Mouse (Mus musculus) activated CD4-positive, CD25-positive, alpha-beta regulatory T cell, adult 9 weeks (primary cell): ENCODE measurements around the gene Parp12. TPM values are rescaled to one million over a fixed set of nuclear protein-coding genes. Genes with fewer than 3 reads are reported as not detected.

Experiments
- polyA plus RNA-seq: library from polyadenylated mRNA; unstranded; fragments of 100-300 nt; shearing (Covaris generic); gene quantifications from one replicate; pipeline ENCODE4 v1.2.1, GENCODE M21; 2017

Parp12 gene
- polyA plus RNA-seq, result 1.8 TPM

DNA sequence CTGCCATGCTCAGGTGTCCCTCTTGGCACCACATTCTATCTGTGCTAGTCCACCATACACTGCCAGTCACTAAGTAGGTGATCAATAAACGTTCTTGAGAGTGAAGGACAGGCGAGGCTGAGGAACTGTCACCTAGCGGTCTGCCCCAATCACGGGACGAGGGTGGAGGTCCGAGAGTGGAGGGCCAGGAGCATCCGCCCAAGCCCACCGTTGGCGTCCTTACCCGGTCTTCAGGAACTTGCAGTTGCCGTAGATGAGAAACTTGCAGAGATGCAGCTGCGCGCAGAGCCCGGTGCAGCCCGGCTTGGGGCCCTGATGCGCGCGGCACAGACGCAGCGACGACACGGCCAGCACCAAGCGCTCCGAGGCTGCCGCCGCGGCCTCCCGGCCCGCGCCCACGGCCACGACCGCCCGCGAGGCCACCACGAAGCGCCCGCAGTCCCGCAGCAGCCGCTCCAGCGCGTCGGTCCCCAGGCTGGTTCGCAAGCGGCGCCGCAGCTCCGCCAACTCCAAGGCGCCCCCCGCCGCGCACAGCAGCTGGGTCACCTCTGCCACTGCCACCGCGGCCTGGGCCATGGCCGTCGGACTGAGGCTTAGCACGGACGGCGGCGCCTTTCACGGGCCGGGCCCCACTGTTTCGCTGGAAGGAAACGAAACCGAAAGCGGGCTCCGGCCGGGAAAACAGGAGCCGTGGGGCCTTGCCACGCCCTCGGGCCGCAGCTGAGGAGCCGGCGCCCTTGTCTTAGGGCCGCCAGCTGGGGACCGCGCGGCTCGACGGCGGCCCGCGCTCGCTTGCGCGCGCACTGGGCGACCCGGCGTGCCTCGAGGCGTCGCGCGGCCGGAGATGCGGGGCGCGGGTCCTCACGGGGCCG lies at the start of gene Parp12:
Gene Parp12 (minus strand): TSS at position 766 of the 872 bp plus-strand sequence.

Other genes starting within 250 kb of the Parp12 start
- gene Tbxas1, start 242.9 kb downstream of the Parp12 start, polyA plus RNA-seq, result 1.0 TPM
- gene Hipk2, start 242.2 kb downstream of the Parp12 start, polyA plus RNA-seq, result 14.5 TPM
- 10.3 TPM for gene Kdm7a, start 88.4 kb upstream of the Parp12 start, polyA plus RNA-seq